Mouse (Mus musculus) cerebellum, adult 11 months (tissue): Measurements from ENCODE around the gene Zfp991.
"Not testable (repeated sequence)": the region's sequence is repeated elsewhere in the genome, so short reads cannot be mapped to it uniquely, and the experiment has no call there.

Source experiments
- DNase-seq: peaks from one replicate; pipeline ENCODE4 v3.0.0; 2022

Gene Zfp991

GRCm38 (mm10) chr4:147131837-147132459 is at the start of gene Zfp991:
TSS of gene Zfp991 (plus strand) at chr4:147132038.
- DNase-seq, result not testable (repeated sequence)

GRCm38 (mm10) chr4:147095641-147096040 is 36.2 kb upstream of the Zfp991 start:
- DNase-seq, result not testable (repeated sequence)

- not testable (repeated sequence) for DNase-seq
Measured at GRCm38 (mm10) chr4:147101666-147102626, 29.9 kb upstream of the Zfp991 start.

GRCm38 (mm10) chr4:147103814-147104213 is 28.0 kb upstream of the Zfp991 start:
- DNase-seq, result not testable (repeated sequence)

- not testable (repeated sequence) for DNase-seq
Measured at GRCm38 (mm10) chr4:147117839-147118238, 14.0 kb upstream of the Zfp991 start.

GRCm38 (mm10) chr4:147122286-147122685 is 9.6 kb upstream of the Zfp991 start:
- not testable (repeated sequence) for DNase-seq

- not testable (repeated sequence) for DNase-seq
Measured at GRCm38 (mm10) chr4:147123797-147124196, 8.0 kb upstream of the Zfp991 start.

- not testable (repeated sequence) for DNase-seq
Measured at GRCm38 (mm10) chr4:147124400-147125306, 7.2 kb upstream of the Zfp991 start.

- not testable (repeated sequence) for DNase-seq
Measured at GRCm38 (mm10) chr4:147125326-147125725, 6.5 kb upstream of the Zfp991 start.

- DNase-seq, result not testable (repeated sequence)
Measured at GRCm38 (mm10) chr4:147125870-147126269, 6.0 kb upstream of the Zfp991 start.

- DNase-seq, result not testable (repeated sequence)
Measured at GRCm38 (mm10) chr4:147126435-147126834, 5.4 kb upstream of the Zfp991 start.

GRCm38 (mm10) chr4:147127137-147127536 is 4.7 kb upstream of the Zfp991 start:
- not testable (repeated sequence) for DNase-seq

- not testable (repeated sequence) for DNase-seq
Measured at GRCm38 (mm10) chr4:147128152-147128551, 3.7 kb upstream of the Zfp991 start.

GRCm38 (mm10) chr4:147133596-147133995 is 1.8 kb downstream of the Zfp991 start:
- not testable (repeated sequence) for DNase-seq

- not testable (repeated sequence) for DNase-seq
Measured at GRCm38 (mm10) chr4:147141757-147142156, 9.9 kb downstream of the Zfp991 start.

GRCm38 (mm10) chr4:147165282-147165681 is 33.4 kb downstream of the Zfp991 start:
- not testable (repeated sequence) for DNase-seq

GRCm38 (mm10) chr4:147170547-147170946 is 38.7 kb downstream of the Zfp991 start:
- not testable (repeated sequence) for DNase-seq

- DNase-seq, result not testable (repeated sequence)
Measured at GRCm38 (mm10) chr4:147171557-147171956, 39.7 kb downstream of the Zfp991 start.

GRCm38 (mm10) chr4:147176279-147176880 is 44.5 kb downstream of the Zfp991 start:
- not testable (repeated sequence) for DNase-seq

- DNase-seq, result not testable (repeated sequence)
Measured at GRCm38 (mm10) chr4:147181141-147181685, 49.4 kb downstream of the Zfp991 start.

- not testable (repeated sequence) for DNase-seq
Measured at GRCm38 (mm10) chr4:147181969-147182705, 50.3 kb downstream of the Zfp991 start.
